ENCODE assay signal across 28 mouse cellular contexts in the genomic region with DNA sequence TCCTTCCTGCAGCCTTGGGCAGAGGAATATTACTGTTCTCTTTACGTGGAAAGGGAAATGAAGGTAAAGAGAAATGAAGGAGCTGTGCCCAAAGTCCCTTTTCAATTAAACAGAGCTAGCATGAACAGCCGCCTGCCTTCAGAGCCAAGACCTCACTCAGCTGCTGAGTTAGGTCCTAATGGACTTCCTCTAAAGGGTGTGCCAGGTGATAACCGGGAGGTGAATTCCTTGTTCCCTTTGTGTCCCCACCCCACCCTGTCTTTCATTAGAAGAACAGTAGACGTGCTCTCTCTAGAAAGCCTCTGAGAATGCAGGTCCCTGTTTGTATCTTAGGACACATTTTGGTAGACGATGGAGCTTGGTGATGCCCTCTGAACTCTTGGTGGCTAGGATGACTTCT. TPM values are rescaled to one million over a fixed set of nuclear protein-coding genes. Genes with fewer than 3 reads are reported as not detected.
DNase-seq lines count a peak whose midpoint lies in the region; ATAC-seq and TF ChIP-seq lines count a peak whose summit lies in the region.
"Had no signal": no experiment of that assay in that cellular context is flagged by ENCODE, and none has a peak within 500 bp of the region (broad histone marks: within the 10 kb centered on the region; RNA-seq: fewer than 3 reads in every experiment).

No protein-coding gene starts in this region.

- H3K9ac ChIP-seq in intestine, embryonic 16.5 days (ENCODE audit: low read depth, low read length): no peak overlapping the region
- no peak overlapping the region for H3K9ac ChIP-seq in intestine, embryonic 15.5 days
- no peak overlapping the region for H3K9ac ChIP-seq in ES-E14 (ENCODE audit: insufficient read depth, low read depth, low read length, poor library complexity, severe bottlenecking)
- H3K9ac ChIP-seq in stomach, embryonic 16.5 days (ENCODE audit: low read length): no peak overlapping the region
- H3K9ac ChIP-seq: embryonic facial prominence, embryonic 12.5 days; embryonic facial prominence, embryonic 15.5 days; forebrain, postnatal 0 days; heart, embryonic 12.5 days; heart, embryonic 15.5 days; hindbrain, embryonic 14.5 days had no signal

- no peaks in the 10 kb centered on the region for H3K36me3 ChIP-seq in intestine, embryonic 16.5 days (ENCODE audit: control insufficient read depth, insufficient read depth, low read length)
- no peaks in the 10 kb centered on the region for H3K36me3 ChIP-seq in intestine, embryonic 15.5 days
- H3K36me3 ChIP-seq in ES-E14 (ENCODE audit: control insufficient read depth, insufficient read depth, low read length, poor library complexity, severe bottlenecking): 0 out of 2 replicates have a peak, but pooled peaks cover 2% of the 10 kb centered on the region
- H3K36me3 ChIP-seq in stomach, embryonic 16.5 days (ENCODE audit: control insufficient read depth, insufficient read depth, low read length): no peaks in the 10 kb centered on the region
- H3K36me3 ChIP-seq: embryonic facial prominence, embryonic 12.5 days; embryonic facial prominence, embryonic 15.5 days; heart, embryonic 12.5 days; heart, embryonic 15.5 days; hindbrain, embryonic 10.5 days had no signal

- no peak overlapping the region for H3K4me3 ChIP-seq in intestine, embryonic 16.5 days (ENCODE audit: low read length)
- H3K4me3 ChIP-seq in intestine, embryonic 15.5 days (replicated peaks): no peak overlapping the region
- H3K4me3 ChIP-seq in ES-E14 (ENCODE audit: insufficient read depth in 1 of 2, low read depth in 1 of 2, low read length in 2 of 2, poor library complexity in 1 of 2, severe bottlenecking in 1 of 2): no peak overlapping the region
- H3K4me3 ChIP-seq in stomach, embryonic 16.5 days (replicated peaks; ENCODE audit: low read length): no peak overlapping the region
- H3K4me3 ChIP-seq: embryonic facial prominence, embryonic 12.5 days; embryonic facial prominence, embryonic 15.5 days; gastrocnemius, adult 2 months; heart, embryonic 12.5 days; heart, embryonic 15.5 days; hindbrain, embryonic 10.5 days had no signal

- H3K27me3 ChIP-seq in intestine, embryonic 16.5 days (replicated peaks; ENCODE audit: control insufficient read depth, insufficient read depth, low read length): no peaks in the 10 kb centered on the region
- H3K27me3 ChIP-seq in intestine, embryonic 15.5 days (replicated peaks): no peaks in the 10 kb centered on the region; the same call in none of the 2 replicates
- no peaks in the 10 kb centered on the region for H3K27me3 ChIP-seq in stomach, embryonic 16.5 days (ENCODE audit: control insufficient read depth, insufficient read depth, low read length)
- H3K27me3 ChIP-seq: embryonic facial prominence, embryonic 12.5 days; embryonic facial prominence, embryonic 15.5 days; heart, embryonic 15.5 days had no signal

- H3K27ac ChIP-seq in intestine, embryonic 16.5 days (ENCODE audit: low read length): no peak overlapping the region
- H3K27ac ChIP-seq in intestine, embryonic 15.5 days: no peak overlapping the region
- no peak overlapping the region for H3K27ac ChIP-seq in ES-E14 (ENCODE audit: insufficient read depth, low read depth, low read length, poor library complexity, severe bottlenecking)
- no peak overlapping the region for H3K27ac ChIP-seq in stomach, embryonic 16.5 days (ENCODE audit: low read length)
- H3K27ac ChIP-seq: embryonic facial prominence, embryonic 12.5 days; embryonic facial prominence, embryonic 15.5 days; gastrocnemius, adult 2 months; heart, embryonic 15.5 days; hindbrain, embryonic 10.5 days; hindbrain, embryonic 14.5 days; hindbrain, postnatal 0 days had no signal

- H3K4me1 ChIP-seq in intestine, embryonic 16.5 days (ENCODE audit: control insufficient read depth, insufficient read depth, low read length): no peaks in the 10 kb centered on the region
- no peaks in the 10 kb centered on the region for H3K4me1 ChIP-seq in intestine, embryonic 15.5 days (replicated peaks)
- peaks cover 6 to 7% of the 10 kb centered on the region in 2 experiments; a peak in 2 of 4 replicates for H3K4me1 ChIP-seq in ES-E14 (ENCODE audit: control insufficient read depth in 2 of 2, insufficient read depth in 2 of 2, low read length in 2 of 2, poor library complexity in 1 of 2)
- H3K4me1 ChIP-seq in stomach, embryonic 16.5 days (ENCODE audit: control insufficient read depth, insufficient read depth, low read length): no peaks in the 10 kb centered on the region
- H3K4me1 ChIP-seq: embryonic facial prominence, embryonic 12.5 days had no signal

- peak; percentile 30 for DNase-seq in ES-E14 (ENCODE audit: low read depth, low spot score)
- DNase-seq in large intestine, adult 2 months (ENCODE audit: low read depth, low spot score): peak; percentile 14
- DNase-seq in retina, postnatal 1 day: no peak
- DNase-seq in thymus, postnatal 36 days: no peak
- no peak for DNase-seq in left cerebral cortex, adult 8-10 months (ENCODE audit: low spot score in 2 of 2)
- DNase-seq: adrenal gland, adult 2 months; adrenal gland, postnatal 14 days; cerebellum, adult 11 months; cerebellum, adult 2 months; cerebellum, adult 9-11 months; cerebellum, postnatal 25 days; forebrain, postnatal 0 days; gastrocnemius, adult 2 months; gastrocnemius, postnatal 14 days; heart, adult 18-20 months; heart, postnatal 10 days; heart, postnatal 36 days had no signal

- ATAC-seq in intestine, embryonic 16.5 days: 0 out of 2 replicates have a peak, but pooled peaks have one; percentile 42
- no peak for ATAC-seq in intestine, embryonic 15.5 days
- peak; percentile 47; the same call in 1 of the 2 replicates for ATAC-seq in stomach, embryonic 16.5 days (ENCODE audit: insufficient read depth, low FRiP score)
- ATAC-seq: forebrain, embryonic 14.5 days; forebrain, postnatal 0 days; hindbrain, postnatal 0 days had no signal

- H3K4me2 ChIP-seq in intestine, embryonic 16.5 days (ENCODE audit: low read depth, low read length): no peak overlapping the region
- H3K4me2 ChIP-seq in intestine, embryonic 15.5 days (replicated peaks): no peak overlapping the region
- no peak overlapping the region for H3K4me2 ChIP-seq in stomach, embryonic 16.5 days (ENCODE audit: low read depth, low read length)
- H3K4me2 ChIP-seq: embryonic facial prominence, embryonic 12.5 days; embryonic facial prominence, embryonic 15.5 days; heart, embryonic 12.5 days; heart, embryonic 15.5 days; hindbrain, embryonic 14.5 days had no signal

- H3K9me3 ChIP-seq in intestine, embryonic 16.5 days (ENCODE audit: control insufficient read depth, low read length): no peaks in the 10 kb centered on the region
- no peaks in the 10 kb centered on the region for H3K9me3 ChIP-seq in intestine, embryonic 15.5 days
- no peaks in the 10 kb centered on the region for H3K9me3 ChIP-seq in ES-E14 (ENCODE audit: control insufficient read depth, insufficient read depth, low read depth, low read length)
- H3K9me3 ChIP-seq in stomach, embryonic 16.5 days (replicated peaks; ENCODE audit: control insufficient read depth, low read length): 0 out of 2 replicates have a peak, but pooled peaks cover 3% of the 10 kb centered on the region
- H3K9me3 ChIP-seq: embryonic facial prominence, embryonic 12.5 days; embryonic facial prominence, embryonic 15.5 days; heart, embryonic 15.5 days; hindbrain, embryonic 10.5 days had no signal

- in situ Hi-C loops in ES-E14 (cut with MboI; ENCODE audit: low sequenced_read_pairs in 2 of 2, unreplicated experiment in 2 of 2): no loop called here

- WGBS in intestine, embryonic 16.5 days: 69% methylated on average over 5 of the region's 5 CpGs
- 72% methylated on average over 5 of the region's 5 CpGs for WGBS in intestine, embryonic 15.5 days
- 33% methylated on average over 5 of the region's 5 CpGs for WGBS in large intestine, adult 2 months
- 65% methylated on average over 5 of the region's 5 CpGs for WGBS in stomach, embryonic 16.5 days

TF ChIP-seq in ES-E14, 5 proteins besides CTCF, POLR2A, EP300 and RAD21:
- TF ChIP-seq CHD2 (IDR thresholded peaks at IDR 0.05; ENCODE audit: low read depth, low read length) (no peak), MAFK (IDR thresholded peaks at IDR 0.05; ENCODE audit: insufficient read depth, low read depth, low read length) (no peak), ZNF384 (IDR thresholded peaks at IDR 0.05; ENCODE audit: low read depth, low read length) (no peak)

RNA-seq across cellular contexts. Expression of a gene that starts 33.7 kb away (rescaled TPM):
- polyA plus RNA-seq in intestine, embryonic 16.5 days (2015; fragmentation: Nextera tagmentation; extraction: Ambion mirVana): 2.2 and 2.3 TPM in 2 replicates
- polyA plus RNA-seq in intestine, embryonic 15.5 days (2015; fragmentation: Nextera tagmentation; extraction: Ambion mirVana): 2.6 and 2.8 TPM in 2 replicates
- 62.6 and 106 TPM in 2 replicates for total RNA-seq in ES-E14 (2012; rRNA removed)
- 7.1 and 9.1 TPM in 2 replicates for polyA plus RNA-seq in large intestine, adult 2 months (2012; rRNA removed)
- 3.7 and 4.3 TPM in 2 replicates for polyA plus RNA-seq in stomach, embryonic 16.5 days (2015; fragmentation: Nextera tagmentation; extraction: Ambion mirVana)
- total RNA-seq in left cerebral cortex, adult 8-10 months (2022): 10 to 100 TPM; 12.7 to 16.1 (median 15.1) TPM

Comparison
In these comparisons a context has a peak if more than half of its experiments do, and no peak if none do; other contexts are left out.
1. DNase-seq: peak in ES-E14 (single experiment) and large intestine, adult 2 months (single experiment); none in retina, postnatal 1 day (single experiment), thymus, postnatal 36 days (0 of 2) and left cerebral cortex, adult 8-10 months (0 of 2).